Mouse (Mus musculus) brown adipose tissue, adult 24 weeks (tissue): ENCODE measurements around the gene Hmgb2. TPM values are rescaled to one million over a fixed set of nuclear protein-coding genes. Genes with fewer than 3 reads are reported as not detected.
A peak's percentile ranks its signal among the peaks of the same experiment; 100 is the strongest.

Experiments
- H3K27ac ChIP-seq: fragments of 200-500 bp; replicated peaks from 2 replicates; pipeline ENCODE4 v1.5.1; 2012; ENCODE audit warnings: low read depth, mild to moderate bottlenecking, low read length
- H3K4me1 ChIP-seq: fragments of 200-500 bp; 2 replicates; pipeline ENCODE4 v1.6.1; 2012; ENCODE audit warnings: low read length, mixed read lengths; ENCODE audit not compliant: control insufficient read depth, insufficient read depth, insufficient read length
- H3K4me3 ChIP-seq: fragments of 200-500 bp; 2 replicates; pipeline ENCODE4 v1.5.1; 2012; ENCODE audit warnings: low read depth, mild to moderate bottlenecking, low read length, moderate library complexity; ENCODE audit not compliant: insufficient read depth
- polyA plus RNA-seq: library from polyadenylated mRNA; stranded (reverse); fragments of >200 nt; gene quantifications from 2 replicates; pipeline ENCODE4 v1.2.4, GENCODE M21; 2012; ENCODE audit not compliant: missing spikeins, insufficient read depth, insufficient read length

Gene Hmgb2
- 2.1 and 4.9 TPM in 2 replicates for polyA plus RNA-seq

GRCm38 (mm10) chr8:57511316-57512118 is at the start of gene Hmgb2:
TSS of gene Hmgb2 (plus strand) at chr8:57511907.
- Histone ChIP-seq H3K4me1 (0 out of 2 replicates have a peak, but pooled peaks cover 3% of the 10 kb centered on the region), H3K27ac (peak within 1 kb of the TSS; percentile 55), H3K4me3 (peak within 1 kb of the TSS; percentile 88)

GRCm38 (mm10) chr8:57462839-57463238 is 48.9 kb upstream of the Hmgb2 start:
- no peak overlapping the region for H3K4me3 ChIP-seq
- no peak overlapping the region for H3K27ac ChIP-seq
- H3K4me1 ChIP-seq: no peaks in the 10 kb centered on the region

GRCm38 (mm10) chr8:57463757-57464156 is 48.0 kb upstream of the Hmgb2 start:
- no peaks in the 10 kb centered on the region for H3K4me1 ChIP-seq
- H3K4me3 ChIP-seq: no peak overlapping the region
- no peak overlapping the region for H3K27ac ChIP-seq

GRCm38 (mm10) chr8:57468624-57469023 is 43.1 kb upstream of the Hmgb2 start:
- no peak overlapping the region for H3K4me3 ChIP-seq
- H3K27ac ChIP-seq: no peak overlapping the region
- H3K4me1 ChIP-seq: no peaks in the 10 kb centered on the region

- Histone ChIP-seq H3K4me3 (no peak overlapping the region), H3K4me1 (no peaks in the 10 kb centered on the region), H3K27ac (no peak overlapping the region)
These were observed 40.8 kb upstream of the Hmgb2 start for GRCm38 (mm10) chr8:57470863-57471262.

- Histone ChIP-seq H3K4me3 (no peak overlapping the region), H3K27ac (no peak overlapping the region), H3K4me1 (no peaks in the 10 kb centered on the region)
These were observed 38.0 kb upstream of the Hmgb2 start for GRCm38 (mm10) chr8:57473751-57474150.

- H3K4me1 ChIP-seq: no peaks in the 10 kb centered on the region
- no peak overlapping the region for H3K4me3 ChIP-seq
- no peak overlapping the region for H3K27ac ChIP-seq
These were observed 33.3 kb upstream of the Hmgb2 start for GRCm38 (mm10) chr8:57478406-57478805.

- Histone ChIP-seq H3K4me3 (no peak overlapping the region), H3K4me1 (no peaks in the 10 kb centered on the region), H3K27ac (no peak overlapping the region)
These were observed 32.0 kb upstream of the Hmgb2 start for GRCm38 (mm10) chr8:57479700-57480099.

GRCm38 (mm10) chr8:57480606-57481005 is 31.1 kb upstream of the Hmgb2 start:
- Histone ChIP-seq H3K4me1 (no peaks in the 10 kb centered on the region), H3K27ac (no peak overlapping the region), H3K4me3 (no peak overlapping the region)

GRCm38 (mm10) chr8:57486491-57487440 is 24.9 kb upstream of the Hmgb2 start:
- H3K4me3 ChIP-seq: peak overlapping the region; percentile 99
- H3K4me1 ChIP-seq: no peaks in the 10 kb centered on the region
- H3K27ac ChIP-seq: peak overlapping the region; percentile 33; the same call in 1 of the 2 replicates

- no peaks in the 10 kb centered on the region for H3K4me1 ChIP-seq
- peak within 1 kb of the TSS; percentile 99 for H3K4me3 ChIP-seq
- peak within 1 kb of the TSS; percentile 68 for H3K27ac ChIP-seq
These were observed 24.1 kb upstream of the Hmgb2 start, which contains the start of gene Sap30 for GRCm38 (mm10) chr8:57487441-57488155. TSS of gene Sap30 (minus strand) at chr8:57487860.

GRCm38 (mm10) chr8:57488312-57488765 is 23.4 kb upstream of the Hmgb2 start:
- peak overlapping the region; percentile 99 for H3K4me3 ChIP-seq
- peak overlapping the region; percentile 68 for H3K27ac ChIP-seq

GRCm38 (mm10) chr8:57489366-57489765 is 22.3 kb upstream of the Hmgb2 start:
- no peaks in the 10 kb centered on the region for H3K4me1 ChIP-seq
- H3K4me3 ChIP-seq: no peak overlapping the region
- no peak overlapping the region for H3K27ac ChIP-seq

More at GRCm38 (mm10) chr8:57488312-57488765, 23.4 kb upstream of the Hmgb2 start:
- H3K4me1 ChIP-seq: no peaks in the 10 kb centered on the region

GRCm38 (mm10) chr8:57489896-57490295 is 21.8 kb upstream of the Hmgb2 start:
- Histone ChIP-seq H3K27ac (no peak overlapping the region), H3K4me1 (no peaks in the 10 kb centered on the region), H3K4me3 (no peak overlapping the region)
